Mouse (Mus musculus) cerebellum, postnatal 10 days (tissue): ENCODE data around the gene Wdr82.

Source experiments
- DNase-seq, 2 experiments: peaks; one replicate each; pipeline ENCODE4 v3.0.0; 2021; ENCODE audit warnings: mixed read lengths in 2 of 2

Wdr82 gene

GRCm38 (mm10) chr9:106199535-106200272 is 29.0 kb downstream of the Wdr82 start, which contains the start of gene Ppm1m:
Ppm1m (minus strand) TSS chr9:106199746.
- no peak for DNase-seq

- no peak for DNase-seq
These were observed 31.2 kb downstream of the Wdr82 start for GRCm38 (mm10) chr9:106201895-106202294.

- DNase-seq: peak; percentile 95 to 96
These were observed 32.3 kb downstream of the Wdr82 start, which contains the start of gene Twf2 for GRCm38 (mm10) chr9:106202819-106203636. Twf2 (plus strand) TSS chr9:106203108.

GRCm38 (mm10) chr9:106203990-106204851 is 33.5 kb downstream of the Wdr82 start:
- peak; percentile 88 to 91 for DNase-seq

- no peak for DNase-seq
These were observed 35.1 kb downstream of the Wdr82 start for GRCm38 (mm10) chr9:106205713-106206290.

GRCm38 (mm10) chr9:106206515-106206914 is 35.8 kb downstream of the Wdr82 start:
- no peak for DNase-seq

- no peak for DNase-seq
These were observed 37.5 kb downstream of the Wdr82 start for GRCm38 (mm10) chr9:106208181-106208580.

GRCm38 (mm10) chr9:106209954-106210353 is 39.2 kb downstream of the Wdr82 start:
- DNase-seq: peak; percentile 63 to 74

- DNase-seq: no peak
These were observed 40.3 kb downstream of the Wdr82 start for GRCm38 (mm10) chr9:106210853-106211609.

- DNase-seq: peak; percentile 95 to 97
These were observed 41.2 kb downstream of the Wdr82 start for GRCm38 (mm10) chr9:106211680-106212593.

- no peak for DNase-seq
These were observed 41.9 kb downstream of the Wdr82 start for GRCm38 (mm10) chr9:106212594-106212981.

GRCm38 (mm10) chr9:106215341-106216125 is 44.8 kb downstream of the Wdr82 start:
- no peak for DNase-seq

- DNase-seq: no peak
These were observed 46.2 kb downstream of the Wdr82 start for GRCm38 (mm10) chr9:106216971-106217370.

GRCm38 (mm10) chr9:106220894-106221523 is 50.3 kb downstream of the Wdr82 start:
- DNase-seq: no peak

- no peak for DNase-seq
These were observed 51.6 kb downstream of the Wdr82 start, which contains the start of gene Tlr9 for GRCm38 (mm10) chr9:106222261-106222851. Tlr9 (plus strand) TSS chr9:106222598.

- no peak for DNase-seq
These were observed 52.3 kb downstream of the Wdr82 start for GRCm38 (mm10) chr9:106222994-106223393.

- no peak for DNase-seq
These were observed 54.9 kb downstream of the Wdr82 start for GRCm38 (mm10) chr9:106225469-106226150.

GRCm38 (mm10) chr9:106226151-106226682 is 55.5 kb downstream of the Wdr82 start:
- peak; percentile 63 to 64 for DNase-seq
